Mouse (Mus musculus): ENCODE measurements at regions not wholly inside any gene's neighbourhood (a gene's known extent, or its start where the extent isn't known, plus 50 kb on each side); places are given as distances from the start of the nearest gene placed in this dataset.

DNA sequence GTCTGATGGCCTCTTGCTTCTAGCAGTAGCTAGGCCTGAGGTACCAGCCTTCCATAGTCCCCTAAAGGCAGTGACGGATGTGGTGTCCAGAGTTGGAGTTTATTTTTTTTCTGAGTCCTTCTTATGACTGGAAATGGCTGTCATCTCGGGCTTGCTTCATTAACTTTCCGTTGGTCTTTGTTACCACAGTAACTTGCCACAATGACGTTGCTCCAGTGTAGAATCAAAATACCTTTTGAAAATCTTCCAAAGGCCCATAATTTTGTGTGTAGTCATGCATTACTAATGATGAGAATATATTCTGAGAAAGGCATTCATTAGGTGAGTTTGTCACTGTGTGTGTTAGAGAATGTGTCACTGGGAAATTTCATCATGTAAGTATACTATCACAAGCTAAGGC lies 108.4 kb upstream of the Sgk1 start:
- no peak for TF ChIP-seq MAX (IDR thresholded peaks at IDR 0.05)
- TF ChIP-seq CTCF (IDR thresholded peaks at IDR 0.05; ENCODE audit: control insufficient read depth, insufficient read depth, insufficient read length) = no peak
- TF ChIP-seq MYOG (IDR thresholded peaks at IDR 0.05; ENCODE audit: control insufficient read depth, extremely low read depth, insufficient read length) = no peak
- TF ChIP-seq MYOD1 (IDR thresholded peaks at IDR 0.05; ENCODE audit: control insufficient read depth, insufficient read length, low read depth) = no peak
- TF ChIP-seq USF1 (IDR thresholded peaks at IDR 0.05; ENCODE audit: low read depth) = no peak

All from C2C12 (cell line).